Mouse (Mus musculus): ENCODE data around the gene Mphosph10.

GRCm38 (mm10) chr7:64391479-64391878, 589 bp downstream of the Mphosph10 start:
- TF ChIP-seq CTCF (IDR thresholded peaks at IDR 0.05; ENCODE audit: low read depth) (no peak), EP300 (IDR thresholded peaks at IDR 0.05; ENCODE audit: low read depth) (no peak)
